Mouse (Mus musculus): Measurements from ENCODE around the gene Pygo1.

The Pygo1 gene

DNA sequence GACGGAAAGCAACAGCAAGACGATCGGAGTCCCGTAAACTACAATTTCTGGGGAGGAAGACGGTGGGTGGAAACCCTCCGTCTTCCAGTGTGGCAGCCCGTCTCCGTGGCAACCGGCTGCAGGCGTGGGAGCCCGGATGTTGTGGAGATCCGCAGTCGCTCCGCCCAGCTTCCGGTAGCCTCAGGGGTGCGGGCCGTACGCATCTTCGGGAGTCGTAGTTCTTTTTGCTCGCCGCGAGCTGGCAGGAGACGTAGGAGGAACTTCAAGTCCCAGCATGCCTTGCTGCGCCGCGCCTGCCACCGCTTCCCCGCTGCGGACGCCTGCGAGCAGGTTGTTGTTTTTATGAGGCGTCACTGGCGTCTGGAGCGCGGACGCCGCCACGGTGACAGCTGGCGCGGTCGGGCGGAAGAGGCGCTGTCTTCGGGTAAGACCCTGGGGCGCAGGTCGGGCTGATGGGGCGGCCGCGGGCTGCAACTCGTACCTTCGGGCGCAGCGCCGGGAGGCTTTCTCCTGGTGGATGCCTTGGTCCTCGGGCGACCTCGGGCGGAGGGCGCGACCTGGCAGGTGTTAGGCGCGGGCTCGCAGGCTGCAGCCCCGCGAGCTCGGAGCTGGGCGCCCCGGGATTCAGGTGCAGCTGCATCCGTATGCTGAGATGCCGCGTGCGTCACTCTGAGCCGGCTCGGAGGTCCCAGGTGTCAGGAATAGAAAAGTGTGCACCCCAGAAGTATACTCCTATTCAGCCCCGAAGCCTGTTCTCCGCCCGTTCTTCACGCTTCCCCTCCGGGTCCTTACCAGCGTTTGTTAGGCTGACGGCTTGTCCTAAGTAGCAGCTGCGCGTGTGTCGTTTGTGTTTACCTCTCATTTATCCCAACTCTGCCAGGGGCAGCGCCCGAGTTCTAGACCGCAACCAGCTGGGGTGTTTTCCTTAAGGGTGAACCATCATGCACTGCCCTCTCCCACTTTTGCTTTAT, 60.1 kb downstream of the Pygo1 start, which contains the start of the genes Ccpg1os and Ccpg1:
TSS of gene Ccpg1os (minus strand) at position 133 of the 971 bp plus-strand sequence.
TSS of gene Ccpg1 (plus strand) at position 180 of the 971 bp plus-strand sequence.
- in situ Hi-C loops (cut with MboI; ENCODE audit: unreplicated experiment in 2 of 2): no loop called here

DNA sequence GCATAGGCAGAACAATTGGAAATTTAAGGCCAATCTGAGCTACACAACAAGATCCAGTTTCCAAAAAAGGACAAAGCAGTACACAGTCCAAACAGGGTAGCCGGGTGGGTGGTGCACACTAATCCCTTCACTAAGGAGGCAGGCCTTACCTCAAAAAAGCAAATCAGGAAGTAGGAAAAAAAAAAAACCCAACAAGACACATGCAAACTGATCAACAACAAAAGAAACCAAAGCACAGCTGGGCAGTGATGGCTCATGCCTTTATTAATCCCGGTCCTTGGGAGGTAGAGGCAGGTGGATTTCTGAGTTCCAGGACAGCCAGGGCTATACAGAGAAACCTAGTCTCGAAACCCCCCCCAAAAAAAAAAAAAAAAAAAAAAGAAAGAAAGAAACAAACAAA, 62.3 kb downstream of the Pygo1 start:
- in situ Hi-C loops (cut with MboI; ENCODE audit: unreplicated experiment in 2 of 2): no loop called here

DNA sequence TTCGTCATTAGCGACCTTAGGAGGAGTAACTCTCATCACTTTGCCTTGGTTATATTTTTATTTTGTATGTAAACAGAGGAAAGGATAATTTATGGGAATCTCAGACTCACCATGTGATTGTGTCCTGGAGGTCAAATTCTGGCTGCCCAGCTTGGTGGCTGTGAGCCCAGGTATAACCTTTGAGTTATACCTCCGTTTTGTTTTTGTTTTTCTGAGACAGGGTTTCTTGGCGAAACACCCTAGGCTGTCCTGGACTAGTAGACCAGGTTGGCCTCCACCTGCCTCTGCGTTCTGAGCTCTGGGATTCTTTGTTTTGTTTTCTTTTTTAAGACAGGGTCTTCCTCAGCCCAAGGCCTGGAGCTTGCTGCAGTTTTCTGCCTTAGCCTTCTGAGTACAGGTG, 63.3 kb downstream of the Pygo1 start:
- in situ Hi-C loops (cut with MboI; ENCODE audit: unreplicated experiment in 2 of 2): no loop called here

DNA sequence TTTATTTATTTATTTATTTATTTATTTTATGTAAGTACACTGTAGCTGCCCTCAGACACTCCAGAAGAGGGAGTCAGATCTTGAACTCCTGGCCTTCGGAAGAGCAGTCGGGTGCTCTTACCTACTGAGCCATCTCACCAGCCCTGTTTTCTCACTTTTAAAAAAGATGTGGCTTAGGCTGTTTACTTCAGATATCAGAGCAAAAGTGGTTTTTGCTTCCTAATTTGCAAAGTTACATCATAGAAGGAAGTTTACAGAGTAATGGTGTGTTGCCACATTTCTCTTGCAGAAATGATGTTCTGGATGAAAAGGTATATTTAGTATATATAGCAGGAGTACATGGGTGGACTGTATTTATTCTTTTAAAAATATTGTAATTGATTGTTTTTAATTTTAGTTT, 66.0 kb downstream of the Pygo1 start:
- in situ Hi-C loops (cut with MboI; ENCODE audit: unreplicated experiment in 2 of 2): no loop called here

DNA sequence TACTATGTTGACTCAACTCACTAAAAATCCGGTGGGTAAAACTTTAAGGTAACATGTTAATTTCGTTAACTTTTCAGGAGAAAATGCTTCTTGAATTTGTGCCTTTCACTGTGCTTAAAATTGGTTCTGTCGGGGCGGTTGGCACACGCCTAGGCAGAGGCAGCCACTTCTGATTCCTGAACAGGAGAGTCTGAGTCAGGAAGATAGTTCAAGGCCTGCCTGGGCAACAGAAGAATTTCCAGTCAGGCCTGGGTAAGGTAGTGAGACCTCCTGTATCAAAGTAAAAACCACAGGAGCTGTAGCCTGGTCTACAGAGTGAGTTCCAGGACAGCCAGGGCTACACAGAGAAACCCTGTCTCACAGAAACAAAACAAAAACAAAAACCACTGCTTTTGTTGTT, 67.1 kb downstream of the Pygo1 start:
- in situ Hi-C loops (cut with MboI; ENCODE audit: unreplicated experiment in 2 of 2): no loop called here

DNA sequence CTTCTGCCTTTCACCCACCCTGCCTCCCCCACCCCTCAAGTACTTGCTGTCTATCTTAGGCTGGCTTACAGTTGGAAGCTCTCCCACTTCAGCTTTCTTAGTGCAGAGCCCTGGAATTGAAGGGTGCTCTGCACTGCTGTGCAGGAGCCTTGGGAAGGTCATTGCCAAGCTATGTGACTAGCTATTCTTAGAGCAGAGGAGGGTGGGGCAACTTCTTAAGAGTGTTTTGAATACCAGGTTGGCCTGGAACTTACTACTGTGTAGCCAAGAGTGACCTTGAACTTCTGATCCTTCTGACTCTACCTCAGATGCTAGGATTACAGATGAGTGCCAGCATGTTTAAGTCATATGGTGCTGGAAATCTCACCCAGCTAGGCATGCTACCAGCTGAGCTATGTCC, 70.7 kb downstream of the Pygo1 start:
- in situ Hi-C loops (cut with MboI; ENCODE audit: unreplicated experiment in 2 of 2): no loop called here

DNA sequence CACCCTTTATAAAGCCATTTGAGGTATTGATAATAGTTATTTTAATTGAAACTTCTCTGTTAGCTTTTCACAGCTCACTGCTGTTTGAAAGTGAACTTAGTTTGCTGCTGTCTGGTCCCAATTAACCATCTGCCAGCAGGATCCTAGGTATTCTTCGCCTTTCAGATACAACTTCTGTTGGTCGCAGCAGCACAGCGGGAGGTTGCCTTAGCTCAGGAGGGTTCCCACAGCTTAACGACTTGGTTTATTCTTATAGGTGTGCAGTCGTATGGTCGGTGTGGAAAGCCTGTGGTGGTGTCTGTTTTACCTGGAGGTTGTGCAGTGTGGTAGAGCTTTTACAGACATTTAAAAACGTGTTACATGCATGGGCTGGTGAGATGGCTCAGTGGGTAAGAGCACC, 71.4 kb downstream of the Pygo1 start:
- in situ Hi-C loops (cut with MboI; ENCODE audit: unreplicated experiment in 2 of 2): no loop called here

DNA sequence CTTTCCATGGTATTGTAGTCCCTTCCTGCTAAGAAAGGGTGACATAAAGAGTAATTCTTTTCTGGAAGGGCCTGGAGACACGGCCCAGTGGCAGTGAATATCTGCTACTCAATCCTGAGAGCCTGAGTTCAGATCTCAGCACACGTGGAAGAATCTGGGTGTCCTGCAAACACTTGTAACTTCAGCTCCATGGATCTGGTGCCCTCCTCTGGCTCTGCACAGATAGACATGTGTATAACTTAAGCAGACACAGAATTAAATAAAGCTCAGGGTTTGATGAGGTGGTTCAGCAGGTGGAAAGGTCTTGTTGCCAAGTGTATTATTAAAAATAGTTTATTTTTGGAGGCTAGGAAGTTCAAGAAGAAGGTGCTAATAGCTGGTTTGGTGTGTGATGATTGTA, 75.0 kb downstream of the Pygo1 start:
- in situ Hi-C loops (cut with MboI; ENCODE audit: unreplicated experiment in 2 of 2): no loop called here

DNA sequence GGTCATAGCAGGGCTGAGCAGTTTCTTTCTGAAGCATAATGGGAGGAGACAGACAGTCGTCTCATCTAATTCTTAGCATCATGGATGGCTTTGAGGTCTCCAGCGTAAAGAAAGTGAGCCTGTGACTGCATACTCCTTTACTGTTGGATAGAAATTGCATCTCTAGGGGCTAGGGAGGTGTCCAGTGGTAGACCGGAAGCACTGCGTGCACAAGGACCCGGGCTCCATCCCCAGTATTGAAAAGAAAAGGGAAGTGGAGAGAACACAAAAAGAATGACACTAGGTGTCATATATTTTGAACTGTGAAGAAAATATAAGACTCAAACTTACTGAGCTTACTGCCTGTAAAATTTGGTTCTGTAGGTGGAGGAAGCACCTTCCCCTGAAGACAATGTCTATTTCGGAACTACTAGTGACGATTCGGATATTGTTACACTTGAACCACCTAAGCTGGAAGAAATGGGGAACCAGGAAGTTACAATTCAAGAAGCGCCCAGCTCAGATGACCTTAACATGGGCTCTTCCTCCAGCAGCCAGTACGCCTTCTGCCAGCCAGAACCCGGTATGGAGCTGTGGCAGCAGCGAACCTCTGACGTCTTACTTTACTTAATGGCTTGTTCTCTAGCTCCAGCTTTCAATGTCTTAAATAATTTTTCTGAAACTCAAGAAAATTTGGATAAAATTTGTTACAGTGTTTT, 76.0 kb downstream of the Pygo1 start:
- in situ Hi-C loops (cut with MboI; ENCODE audit: unreplicated experiment in 2 of 2): no loop called here

Data from v-Abl transformed pro-B cells (cell line).